Mouse (Mus musculus) left cerebral cortex, adult 2 months (tissue): ENCODE results near the gene Bzw2. TPM values are rescaled to one million over a fixed set of nuclear protein-coding genes. Genes with fewer than 3 reads are reported as not detected.
A peak's percentile ranks its signal among the peaks of the same experiment; 100 is the strongest.

Experiments used
- DNase-seq, 2 experiments: peaks; one replicate each; pipeline ENCODE4 v3.0.0; 2021 to 2022; ENCODE audit warnings: low spot score in 2 of 2, mixed read lengths in 1 of 2; ENCODE audit errors: extremely low spot score in 1 of 2
- H3K27ac ChIP-seq: fragments of 200-600 bp; 2 replicates; pipeline ENCODE4 v1.8.1; 2022
- H3K4me3 ChIP-seq: fragments of 200-600 bp; 2 replicates; pipeline ENCODE4 v1.8.1; 2022
- CTCF ChIP-seq: fragments of 200-600 bp; IDR thresholded peaks from 2 replicates; pipeline ENCODE4 v1.8.1; 2022; ENCODE audit warnings: antibody characterized with exemption, mild to moderate bottlenecking, moderate library complexity
- intact Hi-C: fragments of 180-260 bp; cut with DNase I; formaldehyde crosslinking; loops from one replicate; pipeline ENCODE4 v1.15.1; 2025
- total RNA-seq, 2 experiments: library from RNA; stranded (reverse); gene quantifications; 2 replicates each; pipeline ENCODE4 v1.2.3; 2021

Gene Bzw2
- total RNA-seq, 2 experiments from 2014 or later, result 45.3 to 47.2 TPM

DNA sequence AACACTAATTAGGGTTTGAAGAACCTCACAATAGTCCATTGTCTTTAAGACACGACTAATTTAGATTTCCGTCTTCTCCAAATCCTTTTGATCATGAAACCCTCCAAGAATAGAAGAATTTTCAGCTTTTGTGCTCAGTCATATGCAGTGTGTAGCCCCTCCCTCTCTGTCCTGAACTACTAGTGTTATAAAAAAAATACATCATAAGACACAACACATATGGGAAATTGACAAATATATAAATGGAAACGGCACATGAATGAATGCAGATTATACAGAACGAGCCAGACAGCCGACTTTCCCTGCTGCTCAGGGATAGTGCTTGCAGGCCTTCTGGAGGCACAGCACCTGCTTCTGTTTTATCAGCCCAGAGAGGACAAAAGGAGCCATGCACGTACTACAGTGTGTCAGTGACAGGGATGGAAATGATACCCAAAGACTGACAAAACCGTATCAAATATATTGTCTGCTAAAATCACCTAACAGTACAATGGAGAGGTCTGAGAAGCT, 62.5 kb downstream of the Bzw2 start:
- TF ChIP-seq CTCF, result no peak
- DNase-seq, result no peak
- Histone ChIP-seq H3K4me3 (no peak overlapping the region), H3K27ac (no peak overlapping the region)
- intact Hi-C loops, result no loop called here

DNA sequence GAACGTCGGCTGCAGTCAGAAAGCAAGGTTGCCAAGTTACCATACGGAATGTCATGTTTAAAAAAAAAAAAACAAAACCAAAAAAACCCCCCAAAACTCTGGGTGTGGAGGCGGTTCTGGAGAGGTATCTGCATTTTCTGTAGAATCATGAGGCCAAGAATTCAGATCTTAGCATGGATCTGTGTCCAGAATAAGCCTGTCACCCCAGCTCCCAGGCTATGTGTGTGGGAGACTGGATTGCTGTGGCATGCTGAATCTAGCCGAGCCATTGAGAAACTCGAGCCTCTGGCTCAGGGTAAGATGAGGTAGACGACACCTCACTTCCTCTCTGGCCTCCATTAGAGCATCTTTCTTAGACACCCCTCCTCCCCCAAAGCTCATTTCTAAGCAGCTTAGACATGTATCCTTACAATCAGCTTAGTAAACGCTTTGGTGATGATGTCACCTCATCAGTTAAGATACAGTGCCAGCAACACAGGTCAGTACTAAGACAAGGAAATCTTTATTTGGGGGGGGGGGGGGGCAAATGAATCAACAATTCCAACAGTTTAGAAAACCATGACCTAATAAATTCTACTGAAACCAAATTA, 64.7 kb downstream of the Bzw2 start:
- intact Hi-C loops, result loop anchor here (2.0 kb wide), 1 partner anchor 64 kb away; no protein-coding TSS in a partner anchor
- peak; percentile 29 to 38 for DNase-seq
- Histone ChIP-seq H3K4me3 (no peak overlapping the region), H3K27ac (peak overlapping the region; percentile 68)
- TF ChIP-seq CTCF, result no peak

DNA sequence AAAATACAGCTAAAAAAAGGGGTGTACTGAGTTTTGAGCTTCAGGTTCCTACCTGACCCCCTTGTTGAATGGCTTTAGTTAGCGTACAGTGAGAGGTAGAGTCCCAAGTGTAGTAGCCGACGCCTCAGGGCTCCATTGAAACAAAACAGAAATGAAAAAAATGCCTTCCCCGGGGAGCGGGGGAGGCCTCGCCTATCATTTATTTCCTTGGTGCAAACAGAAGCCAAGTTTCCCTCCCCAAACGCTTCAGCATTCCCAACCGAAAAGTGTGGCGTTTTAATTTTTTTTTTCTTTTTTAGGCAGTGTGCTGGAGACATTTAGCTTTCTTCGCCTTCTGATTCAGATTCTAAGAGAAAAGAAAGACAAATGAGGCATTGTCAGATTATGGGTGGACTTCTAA, 65.9 kb downstream of the Bzw2 start:
- intact Hi-C loops, result loop anchor here (1.0 to 2.0 kb wide), 2 partner anchors 51 to 63 kb away; no protein-coding TSS in a partner anchor
- DNase-seq, result no peak

DNA sequence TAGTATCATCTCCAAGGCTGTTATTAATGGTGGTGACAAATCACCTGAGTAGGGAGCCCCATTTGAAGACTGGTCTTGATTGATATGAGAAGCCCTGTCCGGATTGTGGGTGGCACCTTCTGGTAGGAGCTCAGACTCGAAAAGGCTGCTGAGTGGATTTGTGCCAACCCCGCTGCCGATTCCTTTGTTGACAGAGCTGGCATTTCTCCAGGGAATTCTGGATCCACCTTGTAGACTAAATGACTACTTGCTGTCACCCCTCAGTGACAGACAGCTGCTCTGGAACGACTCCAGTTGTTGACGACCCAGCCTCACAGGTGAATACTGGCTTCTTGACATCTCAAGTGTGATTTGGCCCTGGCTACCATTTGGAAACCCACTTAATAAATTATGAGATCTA, 68.7 kb downstream of the Bzw2 start:
- Histone ChIP-seq H3K27ac (no peak overlapping the region), H3K4me3 (no peak overlapping the region)
- DNase-seq, result no peak
- no peak for TF ChIP-seq CTCF
- intact Hi-C loops, result no loop called here

More for the DNA sequence above, 65.9 kb downstream of the Bzw2 start:
- H3K27ac ChIP-seq, result peak overlapping the region; percentile 57; the same call in 1 of the 2 replicates
- no peak for TF ChIP-seq CTCF
- H3K4me3 ChIP-seq, result no peak overlapping the region

DNA sequence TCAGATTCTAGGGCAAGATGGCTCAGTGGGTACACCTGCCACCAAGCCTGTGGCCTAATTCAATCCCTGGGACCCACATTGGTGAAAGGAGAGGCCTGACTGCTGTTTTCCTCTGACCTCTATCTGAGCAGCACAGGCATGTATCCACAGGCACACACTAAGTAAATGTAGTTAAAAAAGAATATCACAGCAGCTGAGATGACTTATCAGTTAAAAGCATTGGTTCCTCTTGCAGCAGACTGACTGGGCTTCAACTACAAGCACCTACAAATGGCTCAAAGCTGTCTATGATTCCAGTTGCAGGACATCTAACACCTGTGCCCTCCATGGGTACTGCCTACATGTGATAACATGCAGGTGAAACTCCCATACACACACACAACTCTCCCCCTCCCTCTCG, 69.1 kb downstream of the Bzw2 start:
- TF ChIP-seq CTCF, result no peak
- H3K4me3 ChIP-seq, result no peak overlapping the region
- intact Hi-C loops, result no loop called here
- no peak for DNase-seq
- no peak overlapping the region for H3K27ac ChIP-seq

DNA sequence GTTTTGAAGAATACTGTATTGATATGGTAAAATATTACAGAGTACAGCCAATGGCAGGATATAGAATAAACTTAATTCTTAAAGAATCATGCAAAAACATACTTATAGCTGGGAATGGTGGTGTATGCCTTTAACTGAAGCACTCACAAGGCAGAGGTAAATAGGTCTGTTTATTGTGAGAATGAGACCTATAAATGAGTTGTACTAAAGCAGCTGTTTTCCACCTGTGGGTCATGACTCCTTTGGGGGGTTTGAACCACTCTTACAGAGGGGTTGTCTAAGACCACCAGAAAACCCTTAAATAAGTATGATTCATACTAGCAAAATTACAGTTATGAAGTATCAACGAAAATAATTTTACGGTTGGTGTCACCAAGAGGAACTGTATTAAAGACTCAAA, 72.5 kb downstream of the Bzw2 start:
- H3K4me3 ChIP-seq, result no peak overlapping the region
- no peak overlapping the region for H3K27ac ChIP-seq
- TF ChIP-seq CTCF, result no peak
- intact Hi-C loops, result no loop called here
- DNase-seq, result no peak

DNA sequence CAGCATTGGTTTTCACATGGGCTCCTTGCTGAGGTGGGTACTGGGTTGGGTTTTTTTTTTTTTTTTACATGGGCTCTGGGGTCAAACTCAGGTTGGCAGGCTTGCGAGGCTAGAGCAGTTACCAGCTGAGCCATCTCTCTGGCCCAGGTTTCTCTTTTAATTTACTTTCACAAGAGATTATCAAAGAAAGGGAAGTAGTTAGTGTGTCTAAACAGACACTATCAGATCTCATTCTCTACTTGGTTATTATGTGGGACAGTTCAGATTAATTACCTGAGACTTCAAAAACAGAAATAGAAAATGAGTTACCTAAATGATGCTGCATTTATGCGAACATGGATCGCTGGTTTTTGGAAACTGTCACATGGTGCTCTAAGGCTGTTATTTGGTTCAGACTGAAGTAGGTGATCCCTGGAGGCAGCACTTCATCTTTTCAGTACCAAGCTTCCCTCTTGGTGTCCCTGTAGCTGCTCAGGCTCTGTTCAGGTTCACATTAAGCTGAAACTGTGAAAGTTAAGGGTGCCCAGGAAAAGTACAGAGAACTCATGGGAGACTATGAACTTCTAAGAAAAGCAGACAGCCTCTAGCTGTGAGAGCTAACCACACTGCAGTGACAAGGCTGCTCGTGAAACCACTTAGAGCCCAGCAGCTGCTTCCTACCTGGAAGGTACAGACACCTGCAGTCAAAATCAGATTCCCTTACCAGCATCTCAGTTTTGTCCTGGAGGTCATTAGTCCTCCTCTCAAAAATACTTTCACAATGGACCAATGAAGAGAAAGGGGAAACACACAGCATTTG, 79.6 kb downstream of the Bzw2 start:
- intact Hi-C loops, result no loop called here

DNA sequence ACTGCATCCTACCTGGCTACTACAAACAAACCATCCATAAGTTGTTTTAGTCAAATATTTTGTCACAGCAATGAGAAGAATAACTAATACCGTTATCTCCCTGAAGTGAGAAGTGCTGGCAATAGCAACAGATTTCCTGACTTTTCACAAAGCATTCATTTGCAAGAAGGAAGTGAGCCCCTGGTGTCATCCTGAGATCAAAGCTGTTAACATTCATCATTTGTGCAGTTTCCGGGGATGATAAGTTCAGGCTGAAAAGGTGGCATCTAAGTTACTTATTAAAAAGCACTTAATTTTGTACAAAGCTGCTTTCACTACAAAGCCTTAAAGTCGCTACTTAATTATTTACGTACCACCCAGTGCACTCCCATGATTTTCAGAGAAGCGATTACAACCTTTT, 85.0 kb downstream of the Bzw2 start:
- TF ChIP-seq CTCF, result no peak
- no peak for DNase-seq
- no peak overlapping the region for H3K4me3 ChIP-seq
- intact Hi-C loops, result no loop called here
- no peak overlapping the region for H3K27ac ChIP-seq

More for the DNA sequence above, 79.6 kb downstream of the Bzw2 start:
- no peak for TF ChIP-seq CTCF
- no peak for DNase-seq
- Histone ChIP-seq H3K27ac (no peak overlapping the region), H3K4me3 (no peak overlapping the region)

DNA sequence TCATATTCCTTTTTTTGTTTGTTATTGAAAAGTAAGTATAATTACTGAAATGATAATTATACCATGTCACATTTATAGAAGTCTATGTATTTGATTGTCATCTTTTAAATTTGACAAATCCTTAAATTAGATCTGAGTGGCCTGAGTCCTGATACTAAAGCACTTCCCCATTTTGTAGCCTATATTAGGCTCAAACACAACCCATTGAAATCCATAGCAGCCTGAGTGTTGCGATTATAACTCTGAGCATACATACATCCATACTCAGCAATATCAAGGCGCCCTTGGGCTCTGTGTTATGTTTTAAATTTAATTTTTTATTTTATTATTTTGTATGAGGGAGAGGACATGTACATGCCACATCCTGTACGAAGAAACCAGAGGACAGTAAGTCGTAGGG, 87.6 kb downstream of the Bzw2 start:
- no peak for TF ChIP-seq CTCF
- DNase-seq, result no peak
- intact Hi-C loops, result no loop called here
- no peak overlapping the region for H3K4me3 ChIP-seq
- H3K27ac ChIP-seq, result no peak overlapping the region

DNA sequence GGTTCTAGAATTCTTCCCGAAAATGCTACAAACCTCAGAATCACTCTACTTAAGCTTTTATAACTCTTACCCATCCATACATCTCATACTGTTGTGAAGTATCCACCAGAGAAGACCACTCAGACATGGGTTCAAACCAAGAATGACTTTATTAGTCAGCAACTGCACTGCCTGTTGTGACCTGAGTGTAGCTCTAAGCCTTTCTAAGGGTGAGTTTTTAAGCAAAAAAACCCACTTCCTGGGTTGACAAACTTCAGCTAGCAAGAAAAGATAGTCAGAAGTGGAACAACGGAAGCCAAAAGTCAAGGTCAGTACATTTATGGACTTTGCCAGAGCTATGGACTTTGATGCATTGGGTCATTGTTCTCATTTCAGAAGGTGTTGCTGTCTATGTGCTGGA, 90.3 kb downstream of the Bzw2 start:
- H3K27ac ChIP-seq, result no peak overlapping the region
- DNase-seq, result no peak
- H3K4me3 ChIP-seq, result no peak overlapping the region
- intact Hi-C loops, result no loop called here
- TF ChIP-seq CTCF, result no peak

DNA sequence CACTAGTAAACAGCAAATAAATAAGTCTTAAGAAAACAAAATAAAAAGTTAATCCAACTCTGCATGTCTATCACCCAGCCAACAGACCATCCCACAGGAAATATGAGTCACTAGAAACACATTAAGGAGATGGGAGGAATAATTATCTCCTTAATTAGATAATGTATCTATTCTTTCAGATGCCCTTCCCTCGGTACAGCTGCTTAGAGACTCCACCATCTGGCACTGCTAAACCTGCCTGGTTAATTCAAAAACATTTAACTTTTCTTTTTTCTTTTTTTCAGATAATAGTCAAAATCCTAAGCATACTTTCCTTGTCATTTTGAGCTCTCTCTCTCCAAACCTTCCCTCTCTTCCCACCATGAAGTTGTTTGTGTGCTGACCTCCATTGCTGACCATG, 92.0 kb downstream of the Bzw2 start:
- no peak overlapping the region for H3K27ac ChIP-seq
- intact Hi-C loops, result no loop called here
- no peak overlapping the region for H3K4me3 ChIP-seq
- no peak for TF ChIP-seq CTCF
- DNase-seq, result no peak

DNA sequence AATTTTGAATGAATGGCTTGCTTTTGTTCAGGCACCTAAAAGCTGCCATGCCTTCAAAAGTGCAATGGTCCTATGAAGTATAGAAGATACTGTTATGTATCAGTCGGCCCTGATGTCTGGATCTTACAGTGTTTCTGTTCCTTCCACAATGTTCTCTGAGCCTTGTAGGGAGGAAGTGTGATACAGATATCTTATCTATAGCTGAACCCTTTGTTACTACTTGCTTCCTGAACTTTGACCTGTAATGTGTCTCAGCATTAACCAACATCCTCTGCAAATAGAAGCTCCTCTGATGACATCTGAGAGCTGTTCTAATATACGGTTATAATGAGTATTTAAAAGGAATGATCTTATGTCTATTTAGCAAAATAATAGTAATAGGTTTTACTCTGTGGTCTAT, 100.2 kb downstream of the Bzw2 start:
- no peak for TF ChIP-seq CTCF
- no peak for DNase-seq

More for the DNA sequence above, 100.2 kb downstream of the Bzw2 start:
- Histone ChIP-seq H3K4me3 (no peak overlapping the region), H3K27ac (no peak overlapping the region)
- intact Hi-C loops, result no loop called here
